Mouse (Mus musculus): ENCODE measurements around the gene Kcnk10.

- TF ChIP-seq CTCF (IDR thresholded peaks at IDR 0.05; ENCODE audit: low read depth, low read length), result peak; percentile 5
- no peak for TF ChIP-seq POLR2A (IDR thresholded peaks at IDR 0.05; ENCODE audit: insufficient read depth, low read length)
These were observed 7.2 kb upstream of the Kcnk10 start for GRCm38 (mm10) chr12:98585302-98585701.
